Mouse (Mus musculus) myocyte (in vitro differentiated cells): ENCODE data around the gene Cd37.

ENCODE experiments used
- CEBPB ChIP-seq: IDR thresholded peaks from 2 replicates; pipeline ENCODE4 v1.6.1; 2011; ENCODE audit warnings: mild to moderate bottlenecking, moderate library complexity; ENCODE audit not compliant: poor library complexity, insufficient read depth, severe bottlenecking
- MAX ChIP-seq: IDR thresholded peaks from one replicate; pipeline ENCODE4 v1.6.1; 2011; ENCODE audit warnings: low read depth, mild to moderate bottlenecking, control low read depth
- POLR2A ChIP-seq: IDR thresholded peaks from one replicate; pipeline ENCODE4 v1.6.1; 2011; ENCODE audit warnings: low read depth, mild to moderate bottlenecking, control low read depth, moderate library complexity; ENCODE audit not compliant: insufficient read length
- TCF12 ChIP-seq: IDR thresholded peaks from one replicate; pipeline ENCODE4 v1.6.1; 2011; ENCODE audit warnings: mild to moderate bottlenecking, control low read depth; ENCODE audit not compliant: poor library complexity, insufficient read depth, severe bottlenecking

DNA sequence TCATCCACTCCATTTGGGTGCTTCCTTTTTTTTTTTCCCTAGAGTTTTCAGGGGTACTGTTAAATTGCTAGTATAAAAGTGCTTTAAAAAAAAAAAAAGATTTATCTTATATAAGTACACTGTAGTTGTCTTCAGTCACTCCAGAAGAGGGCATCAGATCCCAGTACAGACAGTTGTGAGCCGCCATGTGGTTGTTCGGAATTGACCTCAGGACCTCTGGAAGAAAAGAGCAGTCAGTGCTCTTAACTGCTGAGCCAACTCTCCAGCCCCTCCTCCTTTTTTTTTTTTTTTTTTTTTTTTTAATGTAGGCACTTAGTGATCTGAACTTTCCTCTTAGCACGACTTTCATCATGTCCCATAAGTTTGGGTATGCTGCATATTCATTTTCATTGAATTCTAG lies 8.8 kb upstream of the Cd37 start:
- TF ChIP-seq TCF12: no peak
- TF ChIP-seq POLR2A: no peak
- TF ChIP-seq MAX: no peak
- no peak for TF ChIP-seq CEBPB
